Mouse (Mus musculus): Measurements from ENCODE around the gene Coro2a.

DNA sequence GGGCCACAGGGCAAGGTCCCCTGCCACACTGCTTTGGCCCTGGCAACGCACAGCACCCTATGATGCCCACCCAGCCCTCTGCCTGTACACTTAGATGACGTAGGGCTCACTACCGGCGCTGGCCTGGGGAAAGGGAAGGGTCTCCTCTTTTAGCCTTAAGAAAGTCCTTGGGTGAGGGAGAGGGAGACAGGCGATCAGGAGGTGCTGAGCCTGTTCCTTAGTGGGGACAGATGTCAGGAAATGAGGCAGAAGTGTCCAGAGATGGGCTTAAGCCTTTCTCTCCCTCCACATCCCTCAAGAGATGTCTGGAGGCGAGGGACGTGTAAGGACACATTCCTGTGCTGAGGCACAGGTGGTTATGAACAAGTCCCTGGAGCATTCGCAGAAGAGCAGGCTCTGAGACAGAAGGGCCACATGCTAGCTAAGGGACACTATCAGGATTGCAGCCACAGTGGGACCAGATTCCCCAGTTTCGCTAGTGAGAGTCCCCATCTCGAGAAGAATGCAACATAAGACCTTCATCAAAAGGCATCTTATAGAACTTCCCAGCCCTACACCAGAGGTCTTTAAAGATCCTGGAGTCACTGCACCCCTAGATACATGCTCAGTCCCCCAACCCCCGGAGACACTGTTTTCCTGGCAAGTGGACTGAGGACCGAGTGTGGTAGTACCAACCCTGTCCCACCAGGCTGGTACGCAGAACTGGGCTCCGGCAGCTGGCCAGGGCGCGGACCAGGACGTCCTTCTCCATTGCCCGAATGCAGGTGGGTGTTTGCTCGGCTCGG is 1.3 kb downstream of the Coro2a start:
- no peak for TF ChIP-seq CTCF (IDR thresholded peaks at IDR 0.05; ENCODE audit: low read depth)
- no peak for TF ChIP-seq EP300 (IDR thresholded peaks at IDR 0.05; ENCODE audit: low read depth)
